Mouse (Mus musculus): ENCODE measurements around the gene Specc1.

The Specc1 gene

DNA sequence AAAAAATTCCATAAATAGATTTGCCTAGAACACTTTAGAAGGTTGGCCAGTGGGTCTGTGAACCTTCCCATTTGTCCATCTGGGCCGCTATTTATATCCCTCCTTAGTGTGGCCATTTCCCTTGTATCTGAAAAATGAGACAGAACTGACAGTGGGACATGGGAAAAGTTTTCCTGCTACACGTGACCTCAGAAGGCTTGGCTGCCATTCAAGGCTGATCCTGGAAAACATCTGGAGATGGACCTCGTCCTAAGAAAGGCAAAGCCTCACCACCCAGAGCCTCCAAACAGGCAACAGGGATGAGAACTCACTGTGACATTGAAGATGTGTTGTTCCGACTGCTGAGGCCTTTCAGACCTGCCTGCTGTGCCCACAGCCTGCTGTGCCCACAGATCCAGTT lies 268.2 kb downstream of the Specc1 start:
- in situ Hi-C loops (cut with MboI; ENCODE audit: low sequenced_read_pairs), result no loop called here

DNA sequence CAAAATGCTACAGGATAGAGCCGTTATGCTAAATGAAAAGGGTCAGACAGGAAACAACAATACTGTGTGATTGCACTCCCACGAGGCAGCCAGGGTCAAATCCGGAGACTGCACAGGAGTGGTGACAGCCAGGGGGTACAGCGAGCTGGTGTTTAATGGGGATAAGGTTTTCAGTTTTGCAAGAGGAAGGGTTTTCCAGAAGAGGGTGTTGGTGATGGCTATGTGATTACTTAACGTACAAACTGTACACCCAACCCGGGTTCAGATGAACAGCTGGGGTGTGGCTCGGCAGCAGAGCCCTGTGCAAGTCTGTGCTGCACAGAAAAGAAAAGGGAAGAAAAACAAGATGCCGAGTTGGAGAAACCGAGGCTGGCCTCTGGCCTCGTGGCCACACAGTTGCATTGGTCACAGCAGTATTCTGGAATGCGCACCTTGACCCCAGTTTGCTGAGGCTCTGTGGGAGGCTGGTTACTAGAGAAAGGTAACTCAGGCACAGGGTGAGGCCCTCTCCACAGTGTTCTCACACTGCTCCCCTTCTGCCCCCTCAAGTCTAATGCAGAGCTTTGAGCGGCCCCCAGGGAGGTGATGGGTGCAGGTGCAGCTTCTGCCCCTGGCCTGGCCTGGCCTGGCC lies 284.2 kb downstream of the Specc1 start:
- in situ Hi-C loops (cut with MboI; ENCODE audit: low sequenced_read_pairs), result no loop called here

DNA sequence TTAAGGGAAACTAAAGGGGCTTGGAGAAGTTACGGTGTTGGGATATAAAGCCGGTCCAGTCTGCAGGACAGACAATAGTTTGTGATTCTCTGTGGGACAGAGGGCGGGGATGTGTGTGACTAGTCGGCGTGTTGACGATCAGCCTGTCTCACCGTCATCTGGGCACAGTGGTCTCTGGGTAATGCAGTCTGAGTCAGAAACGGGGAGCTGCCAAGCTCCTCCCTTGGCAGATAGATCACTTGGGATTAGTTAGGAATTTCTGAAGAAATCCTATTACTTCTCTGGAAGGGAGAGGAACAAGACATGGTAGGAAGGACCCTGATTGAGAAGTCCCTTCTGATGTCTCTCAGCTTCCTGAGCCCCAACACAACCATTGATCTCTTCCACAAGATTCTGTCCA lies 287.3 kb downstream of the Specc1 start:
- in situ Hi-C loops (cut with MboI; ENCODE audit: low sequenced_read_pairs), result no loop called here

DNA sequence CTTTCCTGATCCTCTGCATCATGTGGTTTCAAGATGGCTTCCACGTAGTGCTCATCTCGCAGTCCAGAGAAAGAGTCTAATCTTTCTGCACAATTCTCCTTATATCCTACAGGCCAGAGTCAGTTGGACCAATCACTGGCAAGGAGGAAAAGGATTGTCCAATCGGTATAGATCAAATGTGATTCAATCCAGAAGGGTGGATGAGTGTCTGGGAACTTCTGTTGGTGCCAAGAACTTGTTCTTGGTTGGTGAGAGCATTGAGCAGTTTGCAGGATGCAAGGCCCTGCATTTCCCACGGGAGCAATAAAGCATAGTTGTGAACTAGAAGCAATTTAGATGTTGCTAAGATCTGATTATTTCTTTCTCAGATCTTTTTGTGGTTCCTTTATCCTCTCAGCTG lies 287.9 kb downstream of the Specc1 start:
- in situ Hi-C loops (cut with MboI; ENCODE audit: low sequenced_read_pairs), result no loop called here

DNA sequence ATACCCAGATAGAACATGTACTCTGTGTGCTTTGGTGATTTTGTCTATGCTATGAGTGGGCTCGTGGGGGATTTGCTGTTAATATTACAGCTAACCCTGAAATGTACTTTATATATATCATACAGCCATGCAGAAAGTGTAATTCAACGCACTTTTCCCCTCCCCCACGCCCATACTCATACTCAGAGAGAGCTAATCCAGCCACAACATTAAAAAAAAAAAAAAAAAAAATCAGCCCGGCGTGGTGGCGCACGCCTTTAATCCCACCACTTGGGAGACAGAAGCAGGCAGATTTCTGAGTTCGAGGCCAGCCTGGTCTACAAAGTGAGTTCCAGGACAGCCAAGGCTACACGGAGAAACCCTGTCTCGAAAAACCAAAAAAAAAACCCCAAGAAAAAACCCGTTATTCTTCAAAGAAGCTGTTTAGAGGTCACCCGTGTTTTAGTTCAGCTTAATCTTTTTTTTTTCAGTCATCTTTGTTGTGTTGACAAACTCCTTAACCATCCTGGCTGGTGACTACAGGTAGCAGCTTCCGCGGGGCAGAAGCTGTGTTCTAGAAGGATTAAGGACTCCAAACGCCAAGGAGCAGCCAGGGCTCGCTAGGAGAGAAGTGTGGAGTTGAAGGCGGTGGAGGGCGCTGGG lies 291.3 kb downstream of the Specc1 start:
- in situ Hi-C loops (cut with MboI; ENCODE audit: low sequenced_read_pairs), result no loop called here

DNA sequence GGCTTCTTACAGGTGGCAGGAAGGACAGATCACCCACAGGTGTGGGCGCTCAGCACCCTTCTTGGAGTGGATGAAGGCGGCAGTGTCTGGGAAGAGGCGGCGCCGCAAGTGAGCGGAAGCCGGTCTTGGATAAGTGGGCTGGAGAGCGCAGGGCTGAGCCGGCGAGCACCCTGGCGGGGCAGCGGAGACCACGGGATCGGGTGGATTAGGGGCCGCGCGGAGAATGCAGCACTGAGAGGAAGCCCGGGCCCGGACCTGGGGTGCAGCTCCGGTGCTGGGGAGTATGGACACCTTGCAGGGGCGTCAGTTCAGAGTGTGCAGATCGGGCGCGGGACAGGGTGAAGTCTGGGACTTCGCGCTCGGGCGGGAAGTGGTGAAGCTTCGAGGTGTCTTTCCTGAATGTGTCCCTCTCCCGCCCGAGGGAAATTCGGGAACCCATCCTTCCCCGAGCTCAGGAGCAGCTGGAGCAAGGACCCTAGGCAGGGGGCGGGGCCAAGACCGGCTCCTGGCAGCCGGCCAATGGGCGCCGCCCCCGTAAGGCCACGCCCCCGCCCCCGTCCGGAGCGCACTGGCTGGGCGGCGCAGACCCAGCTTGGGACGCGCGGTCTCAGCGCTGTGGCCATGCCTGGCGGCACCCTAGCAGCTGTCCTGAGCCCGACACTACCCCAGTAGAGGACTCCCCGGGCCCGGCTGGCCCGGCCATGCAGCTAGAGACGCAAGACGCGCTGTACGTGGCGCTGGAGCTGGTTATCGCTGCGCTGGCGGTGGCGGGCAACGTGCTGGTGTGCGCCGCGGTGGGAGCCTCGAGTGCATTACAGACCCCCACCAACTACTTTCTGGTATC lies 292.1 kb downstream of the Specc1 start, which contains the start of gene Adora2b:
TSS of gene Adora2b (plus strand) at position 584 of the 844 bp plus-strand sequence.
- in situ Hi-C loops (cut with MboI; ENCODE audit: low sequenced_read_pairs), result no loop called here

DNA sequence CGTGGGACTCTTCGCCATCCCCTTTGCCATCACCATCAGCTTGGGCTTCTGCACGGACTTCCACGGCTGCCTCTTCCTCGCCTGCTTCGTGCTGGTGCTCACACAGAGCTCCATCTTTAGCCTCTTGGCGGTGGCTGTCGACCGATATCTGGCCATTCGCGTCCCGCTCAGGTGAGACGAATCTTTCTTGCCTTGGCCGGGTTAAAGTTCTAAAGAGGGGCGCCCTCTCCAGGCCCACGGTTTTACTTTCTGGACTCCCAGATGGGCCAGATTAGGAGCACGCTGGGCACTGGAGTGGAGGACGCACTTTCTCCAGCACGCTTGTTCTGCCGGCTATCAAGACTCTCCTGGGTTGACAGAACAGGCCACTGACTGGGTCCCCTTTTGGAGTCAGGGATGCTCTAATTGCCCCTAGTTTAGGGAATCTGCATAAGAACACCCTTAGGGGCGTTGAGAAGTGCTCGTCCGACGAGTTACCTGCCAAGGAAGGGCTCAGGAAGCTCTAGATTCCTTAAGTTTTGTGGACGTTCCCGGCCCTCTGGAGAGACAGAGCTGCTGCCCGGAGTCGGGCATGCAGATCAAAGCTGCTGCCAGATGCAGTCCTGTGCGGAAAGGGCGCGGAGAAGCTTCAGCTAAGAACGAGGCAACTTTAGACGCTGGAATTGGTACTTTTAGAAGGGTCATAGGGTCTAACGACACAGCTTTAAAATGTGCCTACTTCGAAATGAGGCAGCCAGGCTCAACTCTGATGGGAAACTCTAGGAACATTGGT lies 292.9 kb downstream of the Specc1 start:
- in situ Hi-C loops (cut with MboI; ENCODE audit: low sequenced_read_pairs), result no loop called here

DNA sequence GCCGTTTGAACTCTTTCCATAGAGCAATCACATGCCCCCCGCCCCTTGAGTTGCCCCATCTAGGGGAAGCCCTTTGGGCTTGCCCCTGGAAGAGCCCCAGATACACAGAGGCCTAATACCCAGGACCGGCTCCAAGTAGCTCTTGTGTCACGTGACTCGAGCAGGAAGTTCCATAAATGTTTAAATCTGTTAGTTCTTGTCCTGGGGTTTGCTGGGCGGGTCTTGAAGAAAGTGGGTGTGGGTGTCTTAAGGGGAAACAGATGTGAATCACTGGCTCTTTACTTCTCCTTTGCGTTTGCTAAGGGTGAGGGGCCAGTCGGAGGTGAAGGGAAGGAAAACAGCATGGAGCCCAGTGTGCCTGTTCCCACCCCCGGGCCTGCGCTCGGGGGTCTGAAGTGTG lies 294.5 kb downstream of the Specc1 start:
- in situ Hi-C loops (cut with MboI; ENCODE audit: low sequenced_read_pairs), result no loop called here

DNA sequence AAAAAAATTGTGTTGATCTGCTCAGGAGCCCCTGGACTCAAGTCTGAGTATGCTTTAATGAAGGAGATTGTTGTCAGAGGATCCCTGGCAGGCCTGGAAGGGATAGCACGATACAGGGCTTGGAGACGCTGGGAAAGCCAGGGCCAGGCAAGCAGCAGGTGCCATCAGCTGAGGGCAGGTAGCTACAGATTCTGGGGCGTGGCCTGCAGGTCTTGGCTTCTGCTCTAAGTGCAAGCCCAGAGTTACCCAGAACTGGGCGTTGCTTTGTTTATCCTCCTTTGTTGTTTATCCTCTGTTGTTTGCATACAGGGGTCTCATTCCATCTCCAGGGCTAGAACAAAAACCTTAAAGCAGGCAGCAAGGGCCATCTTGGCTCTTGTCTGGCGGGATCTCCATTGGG lies 296.8 kb downstream of the Specc1 start:
- in situ Hi-C loops (cut with MboI; ENCODE audit: low sequenced_read_pairs), result no loop called here

DNA sequence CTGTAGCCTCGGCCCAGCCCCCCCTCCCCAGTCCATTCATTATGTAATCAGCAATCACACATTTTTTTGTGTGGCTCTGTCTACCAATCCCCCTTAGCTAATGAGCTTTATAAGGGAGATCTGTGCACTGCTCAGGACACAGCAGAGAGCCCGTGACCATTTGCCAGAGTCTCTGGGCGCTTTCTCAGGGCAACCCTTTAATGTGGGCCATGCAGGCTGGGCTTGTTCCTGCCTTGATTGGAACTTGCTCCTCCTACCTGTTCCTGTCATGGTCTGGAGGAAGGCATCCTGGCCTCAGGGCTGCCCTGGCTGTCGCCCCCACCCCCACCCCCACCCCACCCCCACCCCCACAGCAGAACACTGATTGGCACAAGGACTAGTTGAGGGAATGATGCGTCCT lies 302.7 kb downstream of the Specc1 start:
- in situ Hi-C loops (cut with MboI; ENCODE audit: low sequenced_read_pairs), result no loop called here

DNA sequence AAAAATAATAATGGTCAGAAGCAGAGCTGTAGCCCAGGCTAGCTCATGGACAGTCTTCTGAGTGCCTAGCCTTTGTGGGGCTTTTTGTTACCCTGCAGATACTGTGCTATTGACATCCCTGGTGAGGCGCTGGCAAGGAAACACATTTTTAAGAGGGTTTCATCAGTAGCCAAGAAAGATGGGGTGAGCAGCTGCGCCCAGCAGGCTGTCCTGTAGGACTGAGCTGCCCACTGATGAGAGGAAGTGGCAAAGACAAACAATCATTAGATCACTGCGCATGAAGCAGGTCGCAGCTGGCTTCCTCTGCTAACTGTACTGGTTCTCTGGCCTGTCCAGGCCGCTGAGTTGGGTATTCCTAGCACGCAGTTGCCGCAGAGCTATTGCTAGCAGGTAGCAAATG lies 307.0 kb downstream of the Specc1 start:
- in situ Hi-C loops (cut with MboI; ENCODE audit: low sequenced_read_pairs), result no loop called here

DNA sequence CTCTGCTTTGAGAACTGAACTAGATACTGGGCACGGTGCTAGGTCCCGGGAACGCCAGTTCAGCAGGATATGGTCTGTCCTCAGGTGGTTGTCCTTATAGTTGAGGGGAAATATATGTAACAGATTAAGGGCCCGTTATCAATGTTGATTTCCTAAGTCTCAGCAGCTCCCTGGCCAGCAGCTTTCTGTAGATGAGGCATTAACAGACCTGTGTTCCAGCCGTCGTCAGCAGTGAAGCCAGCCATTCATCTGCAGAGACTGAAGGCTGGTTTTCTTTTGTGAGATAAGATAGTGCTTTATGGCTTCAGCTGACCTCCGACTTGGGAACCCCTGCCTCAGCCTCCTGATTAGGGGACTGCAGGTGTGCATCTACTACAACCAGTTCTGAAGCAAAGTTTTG lies 307.5 kb downstream of the Specc1 start:
- in situ Hi-C loops (cut with MboI; ENCODE audit: low sequenced_read_pairs), result no loop called here

DNA sequence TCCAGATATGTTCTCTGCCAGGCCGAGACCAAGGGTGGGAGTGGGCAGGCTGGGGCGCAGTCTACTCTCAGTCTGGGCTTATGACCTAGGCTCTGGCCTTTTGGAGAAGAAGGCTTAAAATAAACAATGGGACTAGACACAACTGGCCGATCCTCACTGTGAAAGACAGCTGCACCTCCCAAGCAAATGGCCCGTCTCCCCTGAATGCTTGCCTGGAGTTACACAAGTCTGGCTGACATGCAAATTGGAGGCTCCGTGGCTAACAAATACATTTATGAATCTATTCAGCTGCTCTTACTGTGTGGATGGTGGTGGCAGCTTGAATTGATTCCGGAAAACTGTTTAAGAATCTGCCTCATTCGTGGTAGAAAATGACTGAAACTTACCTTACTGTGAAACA lies 309.1 kb downstream of the Specc1 start:
- in situ Hi-C loops (cut with MboI; ENCODE audit: low sequenced_read_pairs), result no loop called here

DNA sequence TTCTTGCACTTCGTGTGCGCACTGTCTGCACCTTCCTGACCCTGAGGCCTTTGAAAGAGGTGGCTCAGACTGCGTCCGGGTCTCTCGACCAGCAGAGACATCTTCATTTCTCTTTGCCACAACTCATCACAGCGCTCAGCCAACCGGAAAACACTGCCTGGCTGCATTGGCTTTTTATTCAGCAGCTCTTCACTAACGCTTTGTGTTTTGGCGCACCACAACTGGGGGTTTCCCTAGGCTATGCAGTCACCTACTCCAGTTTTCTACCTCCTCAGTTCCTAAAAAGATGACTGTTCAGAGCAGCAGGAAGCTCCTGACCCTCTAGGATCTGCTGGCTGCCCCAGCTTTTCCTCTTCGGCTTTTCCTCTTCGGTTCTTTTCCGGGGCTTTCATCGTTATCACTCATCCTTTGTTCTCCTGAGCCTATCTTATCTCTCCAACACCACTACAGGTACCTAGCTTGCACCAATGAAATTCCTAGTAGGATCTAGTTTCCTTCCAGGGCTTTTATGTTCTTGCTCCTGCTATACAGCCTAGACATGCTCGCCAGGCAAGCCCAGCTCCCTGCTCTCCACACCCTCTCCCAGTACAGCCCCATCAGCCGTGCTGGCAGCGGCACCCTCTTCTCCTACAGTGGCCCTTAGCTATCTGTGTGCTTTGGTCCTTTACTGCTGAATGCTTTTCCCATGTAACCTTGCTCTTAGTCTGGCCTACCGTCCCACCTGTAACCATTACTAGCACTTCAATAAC lies 310.1 kb downstream of the Specc1 start:
- in situ Hi-C loops (cut with MboI; ENCODE audit: low sequenced_read_pairs), result no loop called here

DNA sequence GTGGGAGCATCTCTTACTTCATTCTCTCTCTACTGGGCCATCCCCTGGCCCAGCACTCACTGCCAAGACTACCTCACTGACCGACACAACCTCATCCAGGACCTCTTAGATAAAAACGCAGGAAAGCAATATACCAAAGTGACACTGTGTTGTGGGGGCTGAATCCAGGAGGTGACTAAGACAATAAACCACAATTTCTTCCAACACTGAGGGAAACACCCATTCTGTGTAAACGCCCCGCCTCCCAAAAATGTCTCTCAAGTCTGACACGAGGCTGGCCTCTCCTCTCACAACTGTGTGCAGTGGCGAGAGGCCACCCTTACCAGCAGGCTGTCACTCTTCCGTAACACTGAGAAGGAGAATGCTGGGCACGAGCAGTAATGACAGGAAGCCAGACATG lies 311.8 kb downstream of the Specc1 start:
- in situ Hi-C loops (cut with MboI; ENCODE audit: low sequenced_read_pairs), result no loop called here

DNA sequence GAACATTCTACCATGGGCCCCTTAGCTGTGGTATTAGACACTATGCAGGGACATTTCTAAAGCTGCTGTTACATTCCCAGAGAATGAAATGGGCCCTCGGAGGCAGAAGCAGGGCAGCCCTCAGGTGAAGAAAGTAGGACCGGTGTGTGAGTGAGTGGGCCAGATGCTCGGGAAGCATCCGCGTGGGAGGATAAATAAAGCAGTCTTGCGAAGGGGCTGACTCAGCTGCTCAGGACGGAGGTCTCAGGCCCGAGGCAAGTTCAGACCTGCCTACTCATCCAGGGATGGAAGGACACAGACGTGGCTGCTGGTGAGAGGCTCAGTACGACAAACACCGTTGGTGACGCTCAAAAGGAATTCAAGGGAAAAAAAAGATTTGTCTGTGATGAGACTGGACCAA lies 312.5 kb downstream of the Specc1 start:
- in situ Hi-C loops (cut with MboI; ENCODE audit: low sequenced_read_pairs), result no loop called here

DNA sequence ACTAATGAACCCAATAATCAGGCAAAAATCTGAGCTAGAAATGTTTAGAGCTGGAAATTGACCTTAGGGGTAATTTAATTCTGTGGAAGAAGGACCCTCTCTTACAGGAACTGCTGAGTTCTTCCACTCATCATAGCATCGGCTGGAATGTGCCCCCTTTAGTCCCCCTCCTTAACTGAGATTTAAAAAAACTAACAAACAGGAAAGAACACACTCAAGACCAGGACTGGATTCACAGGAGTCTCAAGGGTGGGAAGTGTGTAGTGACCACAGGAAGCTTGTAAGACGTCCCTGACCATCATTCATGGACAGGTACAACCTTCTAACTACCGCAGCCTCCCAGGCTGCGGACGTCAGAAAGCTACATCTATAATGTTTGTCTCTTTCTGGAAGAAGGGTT lies 314.3 kb downstream of the Specc1 start:
- in situ Hi-C loops (cut with MboI; ENCODE audit: low sequenced_read_pairs), result no loop called here

All from CH12F3 (cell line).